Mouse (Mus musculus): ENCODE data around the gene Gnai2. TPM values are rescaled to one million over a fixed set of nuclear protein-coding genes. Genes with fewer than 3 reads are reported as not detected.
A peak's percentile ranks its signal among the peaks of the same experiment; 100 is the strongest.

The Gnai2 gene
- polyA plus RNA-seq, 1 experiment, result 284 TPM

GRCm38 (mm10) chr9:107646975-107647374 is 11.8 kb upstream of the Gnai2 start:
- no peak overlapping the region for H3K27ac ChIP-seq (ENCODE audit: insufficient read depth, low read length)
- no peak overlapping the region for H3K4me3 ChIP-seq (ENCODE audit: low read depth, low read length)
- H3K36me3 ChIP-seq (ENCODE audit: control insufficient read depth, insufficient read depth, low read length, poor library complexity, severe bottlenecking), result no peaks in the 10 kb centered on the region
- H3K9me3 ChIP-seq (replicated peaks; ENCODE audit: control insufficient read depth, insufficient read depth, low read length, poor library complexity, severe bottlenecking), result no peaks in the 10 kb centered on the region
- TF ChIP-seq POLR2A (IDR thresholded peaks at IDR 0.05; ENCODE audit: insufficient read depth, low read length), result no peak
- TF ChIP-seq CTCF (IDR thresholded peaks at IDR 0.05; ENCODE audit: low read depth, low read length), result no peak
- TF ChIP-seq EP300 (IDR thresholded peaks at IDR 0.05; ENCODE audit: insufficient read depth, low read depth, low read length), result no peak
- no peaks in the 10 kb centered on the region for H3K27me3 ChIP-seq (ENCODE audit: control insufficient read depth, insufficient read depth, low read length, poor library complexity, severe bottlenecking)
- H3K9ac ChIP-seq (ENCODE audit: low read depth, poor library complexity, severe bottlenecking), result no peak overlapping the region
- H3K4me1 ChIP-seq (ENCODE audit: control insufficient read depth, insufficient read depth, low read length), result peaks cover 4% of the 10 kb centered on the region

DNA sequence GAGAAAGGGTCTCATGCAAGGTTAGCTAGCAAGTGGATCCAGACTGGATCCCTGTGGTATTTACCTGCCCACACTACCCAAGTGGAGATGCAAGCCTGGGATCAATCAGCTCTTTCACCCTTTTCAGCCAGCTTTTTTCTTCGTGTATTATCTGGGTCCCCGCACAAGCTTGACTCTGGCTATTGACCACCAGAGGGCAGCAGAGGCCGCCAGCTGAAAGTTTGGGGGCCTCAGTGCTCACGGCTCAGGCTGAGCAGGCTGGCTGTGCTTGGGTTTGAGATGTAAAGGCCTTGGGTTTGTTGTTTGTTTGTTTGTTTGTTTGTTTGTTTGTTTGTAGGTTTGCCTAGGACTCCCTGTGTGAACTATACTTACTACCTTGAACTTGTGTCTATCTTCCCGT is 10.4 kb upstream of the Gnai2 start:
- H3K4me3 ChIP-seq (ENCODE audit: low read depth, low read length), result no peak overlapping the region
- H3K27ac ChIP-seq (ENCODE audit: insufficient read depth, low read length), result no peak overlapping the region
- TF ChIP-seq POLR2A (IDR thresholded peaks at IDR 0.05; ENCODE audit: insufficient read depth, low read length), result no peak
- TF ChIP-seq CTCF (IDR thresholded peaks at IDR 0.05; ENCODE audit: low read depth, low read length), result peak; percentile 91

GRCm38 (mm10) chr9:107645153-107645510 is 10.0 kb upstream of the Gnai2 start:
- H3K4me1 ChIP-seq (ENCODE audit: control insufficient read depth, insufficient read depth, low read length), result peaks cover 4% of the 10 kb centered on the region
- H3K9me3 ChIP-seq (replicated peaks; ENCODE audit: control insufficient read depth, insufficient read depth, low read length, poor library complexity, severe bottlenecking), result no peaks in the 10 kb centered on the region
- no peak overlapping the region for H3K9ac ChIP-seq (ENCODE audit: low read depth, poor library complexity, severe bottlenecking)
- TF ChIP-seq POLR2A (IDR thresholded peaks at IDR 0.05; ENCODE audit: insufficient read depth, low read length) (no peak), EP300 (IDR thresholded peaks at IDR 0.05; ENCODE audit: insufficient read depth, low read depth, low read length) (no peak), CTCF (IDR thresholded peaks at IDR 0.05; ENCODE audit: low read depth, low read length) (no peak)
- H3K27ac ChIP-seq (ENCODE audit: insufficient read depth, low read length), result no peak overlapping the region
- H3K27me3 ChIP-seq (ENCODE audit: control insufficient read depth, insufficient read depth, low read length, poor library complexity, severe bottlenecking), result no peaks in the 10 kb centered on the region
- H3K4me3 ChIP-seq (ENCODE audit: low read depth, low read length), result no peak overlapping the region
- no peaks in the 10 kb centered on the region for H3K36me3 ChIP-seq (ENCODE audit: control insufficient read depth, insufficient read depth, low read length, poor library complexity, severe bottlenecking)

More for the DNA sequence above, 10.4 kb upstream of the Gnai2 start:
- H3K9ac ChIP-seq (ENCODE audit: low read depth, poor library complexity, severe bottlenecking), result no peak overlapping the region
- no peaks in the 10 kb centered on the region for H3K27me3 ChIP-seq (ENCODE audit: control insufficient read depth, insufficient read depth, low read length, poor library complexity, severe bottlenecking)
- no peaks in the 10 kb centered on the region for H3K9me3 ChIP-seq (replicated peaks; ENCODE audit: control insufficient read depth, insufficient read depth, low read length, poor library complexity, severe bottlenecking)
- no peaks in the 10 kb centered on the region for H3K36me3 ChIP-seq (ENCODE audit: control insufficient read depth, insufficient read depth, low read length, poor library complexity, severe bottlenecking)
- H3K4me1 ChIP-seq (ENCODE audit: control insufficient read depth, insufficient read depth, low read length), result peaks cover 2% of the 10 kb centered on the region

DNA sequence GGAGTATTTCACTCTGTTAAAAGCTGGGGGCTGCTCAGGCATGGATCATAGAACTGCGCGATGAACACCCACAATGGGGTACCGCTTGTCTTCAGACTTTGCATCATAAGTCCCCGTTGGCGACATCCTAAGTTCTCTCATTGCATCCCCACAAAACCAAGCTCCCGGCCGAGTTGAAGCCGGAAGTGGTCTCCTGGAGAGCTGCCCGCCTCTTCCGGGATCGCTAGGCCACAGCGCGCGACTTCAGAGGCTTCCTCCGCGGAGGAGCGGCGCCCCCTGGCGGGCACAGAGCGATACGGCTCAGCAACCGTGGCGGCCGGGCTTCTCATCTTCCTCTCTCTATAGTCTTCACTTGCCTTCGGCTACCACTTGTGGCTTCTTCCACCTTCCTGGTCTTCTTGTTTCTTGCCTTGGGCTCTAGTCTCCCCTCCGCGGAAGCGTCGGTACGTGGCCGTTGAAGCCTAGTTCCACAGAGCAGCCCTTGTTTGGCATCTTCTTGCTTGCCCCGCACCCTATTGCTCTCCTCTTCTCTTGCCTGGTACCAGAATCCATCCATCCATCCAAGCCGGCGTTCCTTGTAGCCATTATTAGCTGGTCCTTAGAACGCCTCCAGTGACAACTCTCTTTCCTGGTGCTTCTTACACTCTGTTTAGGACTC is 9.5 kb upstream of the Gnai2 start:
- peak overlapping the region; percentile 53 for H3K9ac ChIP-seq (ENCODE audit: low read depth, poor library complexity, severe bottlenecking)
- H3K9me3 ChIP-seq (replicated peaks; ENCODE audit: control insufficient read depth, insufficient read depth, low read length, poor library complexity, severe bottlenecking), result no peaks in the 10 kb centered on the region
- H3K27me3 ChIP-seq (ENCODE audit: control insufficient read depth, insufficient read depth, low read length, poor library complexity, severe bottlenecking), result no peaks in the 10 kb centered on the region
- H3K4me1 ChIP-seq (ENCODE audit: control insufficient read depth, insufficient read depth, low read length), result peaks cover 5% of the 10 kb centered on the region
- peak overlapping the region; percentile 79 for H3K4me3 ChIP-seq (ENCODE audit: low read depth, low read length)
- no peaks in the 10 kb centered on the region for H3K36me3 ChIP-seq (ENCODE audit: control insufficient read depth, insufficient read depth, low read length, poor library complexity, severe bottlenecking)
- TF ChIP-seq EP300 (IDR thresholded peaks at IDR 0.05; ENCODE audit: insufficient read depth, low read depth, low read length), result peak; percentile 64; the same call in 1 of the 2 replicates
- no peak for TF ChIP-seq POLR2A (IDR thresholded peaks at IDR 0.05; ENCODE audit: insufficient read depth, low read length)
- TF ChIP-seq CTCF (IDR thresholded peaks at IDR 0.05; ENCODE audit: low read depth, low read length), result peak; percentile 86
- peak overlapping the region; percentile 58 for H3K27ac ChIP-seq (ENCODE audit: insufficient read depth, low read length)

- Histone ChIP-seq H3K9me3 (replicated peaks; ENCODE audit: control insufficient read depth, insufficient read depth, low read length, poor library complexity, severe bottlenecking) (no peaks in the 10 kb centered on the region), H3K4me1 (ENCODE audit: control insufficient read depth, insufficient read depth, low read length) (peaks cover 5% of the 10 kb centered on the region), H3K36me3 (ENCODE audit: control insufficient read depth, insufficient read depth, low read length, poor library complexity, severe bottlenecking) (no peaks in the 10 kb centered on the region), H3K27ac (ENCODE audit: insufficient read depth, low read length) (no peak overlapping the region), H3K9ac (ENCODE audit: low read depth, poor library complexity, severe bottlenecking) (peak overlapping the region; percentile 53), H3K4me3 (ENCODE audit: low read depth, low read length) (no peak overlapping the region), H3K27me3 (ENCODE audit: control insufficient read depth, insufficient read depth, low read length, poor library complexity, severe bottlenecking) (no peaks in the 10 kb centered on the region)
- TF ChIP-seq EP300 (IDR thresholded peaks at IDR 0.05; ENCODE audit: insufficient read depth, low read depth, low read length) (no peak), CTCF (IDR thresholded peaks at IDR 0.05; ENCODE audit: low read depth, low read length) (no peak), POLR2A (IDR thresholded peaks at IDR 0.05; ENCODE audit: insufficient read depth, low read length) (no peak)
Observed at GRCm38 (mm10) chr9:107643544-107644214, 8.5 kb upstream of the Gnai2 start.

GRCm38 (mm10) chr9:107641666-107642065 is 6.5 kb upstream of the Gnai2 start:
- no peaks in the 10 kb centered on the region for H3K9me3 ChIP-seq (replicated peaks; ENCODE audit: control insufficient read depth, insufficient read depth, low read length, poor library complexity, severe bottlenecking)
- H3K9ac ChIP-seq (ENCODE audit: low read depth, poor library complexity, severe bottlenecking), result no peak overlapping the region
- no peaks in the 10 kb centered on the region for H3K27me3 ChIP-seq (ENCODE audit: control insufficient read depth, insufficient read depth, low read length, poor library complexity, severe bottlenecking)
- H3K36me3 ChIP-seq (ENCODE audit: control insufficient read depth, insufficient read depth, low read length, poor library complexity, severe bottlenecking), result no peaks in the 10 kb centered on the region
- H3K4me3 ChIP-seq (ENCODE audit: low read depth, low read length), result no peak overlapping the region
- no peak overlapping the region for H3K27ac ChIP-seq (ENCODE audit: insufficient read depth, low read length)
- H3K4me1 ChIP-seq (ENCODE audit: control insufficient read depth, insufficient read depth, low read length), result peaks cover 5% of the 10 kb centered on the region
- TF ChIP-seq CTCF (IDR thresholded peaks at IDR 0.05; ENCODE audit: low read depth, low read length) (no peak), EP300 (IDR thresholded peaks at IDR 0.05; ENCODE audit: insufficient read depth, low read depth, low read length) (no peak), POLR2A (IDR thresholded peaks at IDR 0.05; ENCODE audit: insufficient read depth, low read length) (no peak)

Data from ES-Bruce4 (cell line).